Mouse (Mus musculus): ENCODE data around the gene Vmn1r198. TPM values are rescaled to one million over a fixed set of nuclear protein-coding genes. Genes with fewer than 3 reads are reported as not detected.
"Not testable (repeated sequence)": the region's sequence is repeated elsewhere in the genome, so short reads cannot be mapped to it uniquely, and the experiment has no call there.

Gene Vmn1r198
- polyA plus RNA-seq (2014; fragmentation: Nextera tagmentation; extraction: Ambion mirVana): not detected in 2 replicates

DNA sequence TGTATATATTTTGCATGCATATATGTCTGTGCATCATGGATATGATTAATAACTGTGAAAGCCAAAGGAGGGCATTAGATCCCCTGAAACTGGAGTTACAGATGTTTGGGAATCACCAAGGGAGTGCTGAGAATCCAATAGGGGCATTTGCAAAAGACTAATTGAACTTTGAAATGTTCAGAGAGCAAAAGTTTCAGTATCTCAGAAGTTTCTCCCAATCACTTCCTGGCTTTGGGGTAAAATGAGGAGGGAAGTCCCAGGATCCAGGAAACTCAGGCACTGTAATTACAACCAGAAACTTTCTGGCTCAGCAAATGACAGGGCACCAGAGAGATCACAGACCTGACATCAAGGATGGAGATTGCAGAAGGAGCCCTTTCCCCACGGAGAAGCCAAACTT lies at the start of gene Vmn1r198:
Gene Vmn1r198, plus strand, starts transcription at position 301 of the 400 bp plus-strand sequence.
- Histone ChIP-seq H3K4me1 (ENCODE audit: control insufficient read depth, insufficient read depth, low read length) (no peaks in the 10 kb centered on the region), H3K9me3 (replicated peaks; ENCODE audit: control insufficient read depth, low read length) (no peaks in the 10 kb centered on the region), H3K9ac (ENCODE audit: low read length) (no peak within 1 kb of the TSS), H3K4me2 (ENCODE audit: low read length) (no peak within 1 kb of the TSS), H3K27ac (ENCODE audit: low read depth, low read length) (no peak within 1 kb of the TSS), H3K4me3 (ENCODE audit: low read depth, low read length) (no peak within 1 kb of the TSS), H3K36me3 (ENCODE audit: control insufficient read depth, insufficient read depth, low read length) (no peaks in the 10 kb centered on the region), H3K27me3 (replicated peaks; ENCODE audit: control insufficient read depth, insufficient read depth, low read length) (no peaks in the 10 kb centered on the region)
- WGBS: 65% methylated on average over 1 of the region's 1 CpGs
- ATAC-seq: no peak
- DNase-seq (ENCODE audit: low spot score): no peak

DNA sequence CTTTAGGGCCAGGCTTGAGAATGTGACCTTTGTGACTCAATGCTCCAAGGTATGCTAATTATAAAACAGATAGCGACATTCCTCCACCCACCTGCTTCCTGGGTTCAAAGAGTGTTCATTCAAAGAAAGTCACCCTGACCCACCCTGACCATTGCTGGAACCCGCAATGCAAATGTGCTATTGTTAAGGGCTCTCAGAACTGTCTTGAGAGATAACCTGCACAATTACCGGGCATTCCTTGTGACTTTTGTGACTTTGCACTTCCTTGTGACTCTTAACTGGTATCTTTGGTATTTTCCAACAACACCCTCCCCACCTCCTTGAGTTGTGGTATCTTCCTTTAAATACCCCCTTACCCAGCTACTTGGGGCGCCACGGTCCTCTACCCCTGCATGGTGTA lies 42.1 kb upstream of the Vmn1r198 start:
- not testable (repeated sequence) for H3K27ac ChIP-seq (ENCODE audit: low read depth, low read length); H3K4me2 ChIP-seq (ENCODE audit: low read length); H3K9me3 ChIP-seq (replicated peaks; ENCODE audit: control insufficient read depth, low read length); DNase-seq (ENCODE audit: low spot score); H3K27me3 ChIP-seq (replicated peaks; ENCODE audit: control insufficient read depth, insufficient read depth, low read length); H3K4me3 ChIP-seq (ENCODE audit: low read depth, low read length); ATAC-seq; H3K36me3 ChIP-seq (ENCODE audit: control insufficient read depth, insufficient read depth, low read length); H3K9ac ChIP-seq (ENCODE audit: low read length); H3K4me1 ChIP-seq (ENCODE audit: control insufficient read depth, insufficient read depth, low read length)
- WGBS: 93% methylated on average over 5 of the region's 5 CpGs

GRCm38 (mm10) chr13:22315361-22315760 lies 34.8 kb upstream of the Vmn1r198 start:
- ATAC-seq (no peak), DNase-seq (ENCODE audit: low spot score) (no peak)
- Histone ChIP-seq H3K4me2 (ENCODE audit: low read length) (no peak overlapping the region), H3K36me3 (ENCODE audit: control insufficient read depth, insufficient read depth, low read length) (no peaks in the 10 kb centered on the region), H3K4me1 (ENCODE audit: control insufficient read depth, insufficient read depth, low read length) (no peaks in the 10 kb centered on the region), H3K27me3 (replicated peaks; ENCODE audit: control insufficient read depth, insufficient read depth, low read length) (no peaks in the 10 kb centered on the region), H3K9ac (ENCODE audit: low read length) (no peak overlapping the region), H3K9me3 (replicated peaks; ENCODE audit: control insufficient read depth, low read length) (no peaks in the 10 kb centered on the region), H3K4me3 (ENCODE audit: low read depth, low read length) (no peak overlapping the region), H3K27ac (ENCODE audit: low read depth, low read length) (no peak overlapping the region)
- 84% methylated on average over 2 of the region's 2 CpGs for WGBS

GRCm38 (mm10) chr13:22317366-22317765 lies 32.8 kb upstream of the Vmn1r198 start:
- no peaks in the 10 kb centered on the region for H3K4me1 ChIP-seq (ENCODE audit: control insufficient read depth, insufficient read depth, low read length)
- H3K9ac ChIP-seq (ENCODE audit: low read length): no peak overlapping the region
- no peak for DNase-seq (ENCODE audit: low spot score)
- no peak overlapping the region for H3K4me3 ChIP-seq (ENCODE audit: low read depth, low read length)
- 80% methylated on average over 2 of the region's 2 CpGs for WGBS
- ATAC-seq: no peak
- H3K27me3 ChIP-seq (replicated peaks; ENCODE audit: control insufficient read depth, insufficient read depth, low read length): no peaks in the 10 kb centered on the region
- H3K4me2 ChIP-seq (ENCODE audit: low read length): no peak overlapping the region
- H3K36me3 ChIP-seq (ENCODE audit: control insufficient read depth, insufficient read depth, low read length): no peaks in the 10 kb centered on the region
- H3K9me3 ChIP-seq (replicated peaks; ENCODE audit: control insufficient read depth, low read length): no peaks in the 10 kb centered on the region
- H3K27ac ChIP-seq (ENCODE audit: low read depth, low read length): no peak overlapping the region

DNA sequence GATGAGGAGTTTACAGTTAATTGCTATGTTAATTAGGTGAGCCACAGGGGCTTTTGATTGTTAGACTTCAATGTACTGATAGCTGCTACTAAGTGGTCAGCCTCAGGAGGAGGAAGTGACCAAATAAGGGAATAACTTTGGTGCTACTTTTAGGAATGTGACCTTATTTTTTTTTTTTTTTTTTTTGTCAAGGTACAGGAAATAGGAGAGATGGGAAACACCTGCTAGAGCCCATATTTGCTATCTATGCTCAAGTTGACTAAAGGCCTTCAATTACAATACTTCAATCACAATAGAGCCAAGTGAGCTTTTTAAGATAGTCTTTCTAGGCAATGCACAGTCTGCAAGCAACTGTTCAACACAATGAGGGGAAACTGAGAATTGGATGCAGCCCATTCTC lies 30.1 kb upstream of the Vmn1r198 start:
- H3K9ac ChIP-seq (ENCODE audit: low read length): no peak overlapping the region
- no peak for ATAC-seq
- no peak for DNase-seq (ENCODE audit: low spot score)
- H3K4me1 ChIP-seq (ENCODE audit: control insufficient read depth, insufficient read depth, low read length): no peaks in the 10 kb centered on the region
- H3K27me3 ChIP-seq (replicated peaks; ENCODE audit: control insufficient read depth, insufficient read depth, low read length): no peaks in the 10 kb centered on the region
- H3K27ac ChIP-seq (ENCODE audit: low read depth, low read length): no peak overlapping the region
- H3K4me3 ChIP-seq (ENCODE audit: low read depth, low read length): no peak overlapping the region
- H3K36me3 ChIP-seq (ENCODE audit: control insufficient read depth, insufficient read depth, low read length): no peaks in the 10 kb centered on the region
- no peaks in the 10 kb centered on the region for H3K9me3 ChIP-seq (replicated peaks; ENCODE audit: control insufficient read depth, low read length)
- H3K4me2 ChIP-seq (ENCODE audit: low read length): no peak overlapping the region

GRCm38 (mm10) chr13:22324289-22324688 lies 25.9 kb upstream of the Vmn1r198 start, which contains the start of gene Vmn1r197:
Gene Vmn1r197 (plus strand): TSS chr13:22324589.
- Histone ChIP-seq H3K9ac (ENCODE audit: low read length) (no peak within 1 kb of the TSS), H3K4me2 (ENCODE audit: low read length) (no peak within 1 kb of the TSS), H3K27ac (ENCODE audit: low read depth, low read length) (no peak within 1 kb of the TSS), H3K4me3 (ENCODE audit: low read depth, low read length) (no peak within 1 kb of the TSS), H3K4me1 (ENCODE audit: control insufficient read depth, insufficient read depth, low read length) (no peaks in the 10 kb centered on the region), H3K9me3 (replicated peaks; ENCODE audit: control insufficient read depth, low read length) (no peaks in the 10 kb centered on the region), H3K27me3 (replicated peaks; ENCODE audit: control insufficient read depth, insufficient read depth, low read length) (no peaks in the 10 kb centered on the region), H3K36me3 (ENCODE audit: control insufficient read depth, insufficient read depth, low read length) (no peaks in the 10 kb centered on the region)
- no peak for DNase-seq (ENCODE audit: low spot score)
- no peak for ATAC-seq

DNA sequence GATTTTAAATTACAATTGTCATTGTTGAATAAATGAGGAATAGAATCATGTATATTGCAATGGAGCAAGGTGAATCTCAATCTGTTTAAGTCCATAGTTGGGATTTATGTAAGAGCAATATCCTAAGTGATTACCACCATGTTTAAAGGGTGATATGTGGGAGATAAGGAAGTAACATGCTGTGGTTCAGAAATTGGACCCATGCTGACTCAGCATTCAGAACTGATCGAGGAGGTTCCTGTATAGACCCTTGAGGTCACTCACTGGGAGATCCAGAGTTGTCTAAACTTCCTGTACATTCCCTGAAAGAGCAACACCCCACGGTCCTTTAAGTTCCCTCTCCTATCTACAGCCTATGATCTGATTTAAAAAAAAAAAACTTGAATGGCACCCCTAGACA lies 16.9 kb upstream of the Vmn1r198 start:
- Histone ChIP-seq H3K9me3 (replicated peaks; ENCODE audit: control insufficient read depth, low read length) (no peaks in the 10 kb centered on the region), H3K27ac (ENCODE audit: low read depth, low read length) (no peak overlapping the region), H3K4me3 (ENCODE audit: low read depth, low read length) (no peak overlapping the region), H3K4me2 (ENCODE audit: low read length) (no peak overlapping the region), H3K9ac (ENCODE audit: low read length) (no peak overlapping the region), H3K27me3 (replicated peaks; ENCODE audit: control insufficient read depth, insufficient read depth, low read length) (no peaks in the 10 kb centered on the region), H3K4me1 (ENCODE audit: control insufficient read depth, insufficient read depth, low read length) (no peaks in the 10 kb centered on the region), H3K36me3 (ENCODE audit: control insufficient read depth, insufficient read depth, low read length) (no peaks in the 10 kb centered on the region)
- WGBS: 71% methylated on average over 2 of the region's 2 CpGs
- ATAC-seq (no peak), DNase-seq (ENCODE audit: low spot score) (no peak)

GRCm38 (mm10) chr13:22335565-22335964 lies 14.6 kb upstream of the Vmn1r198 start:
- Histone ChIP-seq H3K4me2 (ENCODE audit: low read length) (no peak overlapping the region), H3K4me1 (ENCODE audit: control insufficient read depth, insufficient read depth, low read length) (no peaks in the 10 kb centered on the region), H3K9me3 (replicated peaks; ENCODE audit: control insufficient read depth, low read length) (no peaks in the 10 kb centered on the region), H3K4me3 (ENCODE audit: low read depth, low read length) (no peak overlapping the region), H3K27ac (ENCODE audit: low read depth, low read length) (no peak overlapping the region), H3K9ac (ENCODE audit: low read length) (no peak overlapping the region), H3K27me3 (replicated peaks; ENCODE audit: control insufficient read depth, insufficient read depth, low read length) (no peaks in the 10 kb centered on the region), H3K36me3 (ENCODE audit: control insufficient read depth, insufficient read depth, low read length) (no peaks in the 10 kb centered on the region)
- WGBS: 89% methylated on average over 1 of the region's 1 CpGs
- ATAC-seq (no peak), DNase-seq (ENCODE audit: low spot score) (no peak)

DNA sequence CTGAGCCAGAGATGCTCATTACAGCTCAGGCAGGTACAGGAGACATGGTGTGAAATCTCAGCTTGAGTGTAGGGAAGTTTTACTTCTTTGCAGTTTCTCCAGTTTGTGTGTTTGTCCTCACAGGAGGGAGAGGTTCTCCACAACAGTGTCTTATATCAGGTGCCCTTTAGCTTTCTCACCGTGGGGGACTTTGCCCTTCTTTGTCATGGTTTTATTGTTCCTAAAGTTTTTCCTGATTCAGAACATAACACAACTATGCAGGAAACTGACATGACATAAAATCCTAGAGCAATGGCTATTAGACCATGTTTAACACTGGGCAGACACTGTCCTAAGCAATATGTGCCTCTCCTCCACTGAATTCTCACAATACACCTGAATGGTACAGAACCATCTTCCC lies 649 bp downstream of the Vmn1r198 start:
- WGBS: 88% methylated on average over 1 of the region's 1 CpGs
- ATAC-seq: no peak

More for the DNA sequence above, 649 bp downstream of the Vmn1r198 start:
- H3K4me1 ChIP-seq (ENCODE audit: control insufficient read depth, insufficient read depth, low read length): no peaks in the 10 kb centered on the region
- H3K27me3 ChIP-seq (replicated peaks; ENCODE audit: control insufficient read depth, insufficient read depth, low read length): no peaks in the 10 kb centered on the region
- no peak overlapping the region for H3K27ac ChIP-seq (ENCODE audit: low read depth, low read length)
- DNase-seq (ENCODE audit: low spot score): no peak
- H3K9ac ChIP-seq (ENCODE audit: low read length): no peak overlapping the region
- H3K9me3 ChIP-seq (replicated peaks; ENCODE audit: control insufficient read depth, low read length): no peaks in the 10 kb centered on the region
- H3K4me2 ChIP-seq (ENCODE audit: low read length): no peak overlapping the region
- H3K36me3 ChIP-seq (ENCODE audit: control insufficient read depth, insufficient read depth, low read length): no peaks in the 10 kb centered on the region
- H3K4me3 ChIP-seq (ENCODE audit: low read depth, low read length): no peak overlapping the region

All from forebrain, embryonic 14.5 days (tissue).